Mouse (Mus musculus): ENCODE measurements at regions not wholly inside any gene's neighbourhood (a gene's known extent, or its start where the extent isn't known, plus 50 kb on each side); places are given as distances from the start of the nearest gene placed in this dataset.
A peak's percentile ranks its signal among the peaks of the same experiment; 100 is the strongest.

GRCm38 (mm10) chr4:55280706-55281105 is 69.1 kb upstream of the Rad23b start:
- DNase-seq: no peak

- no peak for DNase-seq
Observed at GRCm38 (mm10) chr4:55281486-55282096, 68.3 kb upstream of the Rad23b start.

- no peak for DNase-seq
Observed at GRCm38 (mm10) chr4:55282474-55282873, 67.4 kb upstream of the Rad23b start.

- no peak for DNase-seq
Observed at GRCm38 (mm10) chr4:55284722-55285225, 65.1 kb upstream of the Rad23b start.

GRCm38 (mm10) chr4:55285641-55286040 is 64.2 kb upstream of the Rad23b start:
- peak; percentile 11 to 32 for DNase-seq

- no peak for DNase-seq
Observed at GRCm38 (mm10) chr4:55288456-55288855, 61.4 kb upstream of the Rad23b start.

- DNase-seq: peak in 1 of 2 experiments; percentile 24
Observed at GRCm38 (mm10) chr4:55292277-55292676, 57.6 kb upstream of the Rad23b start.

- no peak for DNase-seq
Observed at GRCm38 (mm10) chr4:55292701-55293100, 57.1 kb upstream of the Rad23b start.

GRCm38 (mm10) chr4:55293347-55294079 is 56.3 kb upstream of the Rad23b start:
- no peak for DNase-seq

- peak; percentile 8 to 29 for DNase-seq
Observed at GRCm38 (mm10) chr4:55294255-55294687, 55.6 kb upstream of the Rad23b start.

GRCm38 (mm10) chr4:55297841-55298240 is 52.0 kb upstream of the Rad23b start:
- DNase-seq: no peak

Data from lung, postnatal 4 days (tissue).